Mouse (Mus musculus): ENCODE results near the gene Rbm42. TPM values are rescaled to one million over a fixed set of nuclear protein-coding genes. Genes with fewer than 3 reads are reported as not detected.

Rbm42 gene
- 13.4 TPM for polyA plus RNA-seq (2015; fragmentation: Illumina TruSeq; extraction: RNeasy Lipid Tissue Mini Kit (QIAGEN cat#74804); ENCODE audit: insufficient read depth, low read depth, low replicate concordance)

DNA sequence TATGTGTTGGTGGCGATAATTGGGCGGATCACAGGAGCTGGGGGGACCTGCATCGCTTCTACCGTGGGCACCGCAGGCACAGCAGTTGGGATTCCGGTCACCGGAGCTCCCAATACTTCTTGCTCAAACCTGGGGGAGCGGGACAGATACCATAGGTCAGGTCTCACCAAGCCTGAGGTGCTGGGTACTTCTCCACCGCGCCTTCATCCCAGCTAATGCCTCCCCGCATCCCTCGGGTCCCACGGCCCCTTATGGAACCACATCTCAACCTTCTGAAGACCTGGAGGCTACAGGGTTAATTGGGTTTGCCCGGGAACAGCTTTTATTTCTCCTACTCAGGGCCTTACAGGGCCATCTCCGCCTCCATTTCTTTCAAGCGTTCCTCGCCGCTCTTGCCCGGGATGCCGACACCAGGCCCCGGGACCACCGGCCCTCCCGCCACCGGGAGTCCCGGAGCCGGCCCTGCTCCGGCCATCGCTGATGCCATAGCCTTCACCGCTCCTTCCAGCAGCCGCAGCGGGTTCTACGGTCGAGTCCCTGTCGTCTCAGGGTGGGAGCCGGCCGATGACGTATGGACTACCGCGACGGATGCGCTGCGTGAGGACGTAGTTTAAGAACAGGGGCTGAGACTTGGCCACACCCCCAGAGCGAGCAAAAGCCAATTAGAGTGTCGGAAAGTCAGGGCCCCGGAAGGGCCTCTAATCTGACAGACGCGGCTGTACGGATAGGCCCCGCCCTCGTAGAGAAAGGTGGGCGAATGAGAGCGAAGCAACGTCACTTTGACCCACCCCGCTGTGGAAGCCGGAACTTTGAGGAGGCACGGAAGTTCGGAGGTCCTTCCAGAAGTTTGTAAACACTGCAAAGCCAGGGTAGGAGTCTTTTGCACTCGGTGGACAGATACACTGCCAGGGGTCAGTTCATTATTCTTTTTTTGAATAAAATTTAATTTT is at the start of gene Rbm42:
Rbm42 (minus strand) TSS at position 727 of the 950 bp plus-strand sequence.

DNA sequence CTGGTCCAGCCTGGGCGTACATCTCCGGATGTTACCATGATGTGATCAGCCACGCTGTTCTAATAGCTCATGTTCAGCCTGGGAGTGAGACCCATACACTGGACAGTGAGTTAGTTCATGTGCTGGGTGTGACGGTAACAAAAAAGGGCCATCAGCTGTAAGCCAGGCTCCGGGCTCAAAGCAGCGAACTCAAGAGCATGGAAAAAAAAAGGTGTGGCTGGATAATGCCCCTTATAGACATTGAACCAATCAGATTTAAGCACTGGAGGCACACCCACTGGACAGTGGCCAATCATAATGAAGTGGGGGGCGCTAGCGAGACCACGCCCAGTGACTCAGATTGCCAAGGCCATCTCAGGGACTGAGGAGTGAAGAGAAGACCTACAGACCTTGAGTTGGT is 48.5 kb upstream of the Rbm42 start, which contains the start of gene 2200002J24Rik:
2200002J24Rik (plus strand) TSS at position 338 of the 400 bp plus-strand sequence.

DNA sequence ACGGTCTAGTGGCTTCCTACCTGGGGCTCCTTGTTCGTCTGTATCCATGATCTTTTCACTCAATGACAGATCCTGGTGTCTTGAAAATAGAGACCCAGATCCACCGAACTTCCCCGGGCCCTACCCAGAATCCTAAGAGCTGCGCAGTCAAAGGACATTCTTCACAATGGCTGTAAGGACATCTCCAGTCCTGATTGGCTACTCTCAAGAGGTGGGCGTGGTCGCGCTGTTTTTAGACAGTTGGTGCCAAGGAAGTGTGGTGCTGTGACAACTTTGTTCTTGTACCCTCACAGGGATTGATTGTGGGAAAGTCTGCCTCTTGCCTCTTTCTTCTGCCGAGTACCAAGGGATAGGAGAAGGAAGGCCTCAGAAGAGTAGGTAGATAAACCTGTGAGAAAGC is 21.4 kb upstream of the Rbm42 start, which contains the start of gene Pmis2:
Pmis2 (minus strand) TSS at position 126 of the 400 bp plus-strand sequence.

DNA sequence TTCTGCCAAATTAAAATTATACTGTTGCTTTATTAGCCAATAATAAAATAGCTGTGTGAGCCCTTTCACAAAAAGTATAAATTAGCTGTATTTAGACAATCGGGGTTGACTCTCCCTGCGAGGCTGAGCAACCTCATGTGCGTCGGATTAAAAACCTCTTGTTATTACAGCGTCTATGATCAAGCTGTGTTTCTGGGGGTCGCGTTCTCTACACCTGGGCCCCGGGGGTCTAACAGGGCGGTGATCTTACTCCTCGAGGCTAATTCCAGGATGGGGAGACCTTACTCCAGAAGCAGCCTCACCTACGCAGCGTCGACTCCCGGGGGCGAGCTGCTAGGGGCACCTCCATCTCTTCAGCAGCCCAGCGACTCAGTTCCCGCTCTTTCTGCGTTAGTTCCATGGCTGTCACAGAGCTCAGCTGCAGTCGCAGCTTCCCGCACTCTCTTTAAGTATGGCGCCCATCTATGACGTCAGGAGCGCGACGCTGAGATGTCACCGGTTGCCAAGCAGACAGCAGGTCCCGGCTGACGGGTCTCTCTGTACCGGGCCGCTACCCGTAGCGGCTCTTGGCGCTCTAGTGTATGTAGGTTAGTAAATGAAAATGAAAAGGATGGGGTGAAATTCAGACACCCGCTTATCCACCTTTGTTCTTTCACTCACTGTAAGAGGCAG is 14.5 kb upstream of the Rbm42 start, which contains the start of gene Haus5:
Haus5 (minus strand) TSS at position 466 of the 672 bp plus-strand sequence.

DNA sequence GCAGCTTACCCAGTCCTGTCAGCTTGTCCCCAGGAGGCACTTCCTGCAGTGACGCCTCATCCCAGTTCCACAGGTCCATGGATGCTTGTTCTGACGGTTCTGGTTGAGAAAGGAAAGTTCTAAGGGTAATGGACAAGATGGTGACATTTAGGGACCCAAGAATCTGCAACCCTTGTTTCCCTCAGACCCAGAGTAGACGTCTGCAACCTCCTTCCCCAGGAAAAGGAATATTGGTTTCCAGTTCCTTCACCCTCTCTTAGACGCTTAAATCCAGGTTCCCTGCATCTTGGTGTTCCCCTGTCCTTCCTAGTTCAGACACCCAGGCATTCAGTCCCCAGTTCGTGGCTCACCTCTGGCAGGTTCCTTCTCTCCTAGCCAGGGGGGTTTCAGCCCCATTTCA is 14.4 kb downstream of the Rbm42 start, which contains the start of gene Etv2:
Etv2 (minus strand) TSS at position 101 of the 400 bp plus-strand sequence.

DNA sequence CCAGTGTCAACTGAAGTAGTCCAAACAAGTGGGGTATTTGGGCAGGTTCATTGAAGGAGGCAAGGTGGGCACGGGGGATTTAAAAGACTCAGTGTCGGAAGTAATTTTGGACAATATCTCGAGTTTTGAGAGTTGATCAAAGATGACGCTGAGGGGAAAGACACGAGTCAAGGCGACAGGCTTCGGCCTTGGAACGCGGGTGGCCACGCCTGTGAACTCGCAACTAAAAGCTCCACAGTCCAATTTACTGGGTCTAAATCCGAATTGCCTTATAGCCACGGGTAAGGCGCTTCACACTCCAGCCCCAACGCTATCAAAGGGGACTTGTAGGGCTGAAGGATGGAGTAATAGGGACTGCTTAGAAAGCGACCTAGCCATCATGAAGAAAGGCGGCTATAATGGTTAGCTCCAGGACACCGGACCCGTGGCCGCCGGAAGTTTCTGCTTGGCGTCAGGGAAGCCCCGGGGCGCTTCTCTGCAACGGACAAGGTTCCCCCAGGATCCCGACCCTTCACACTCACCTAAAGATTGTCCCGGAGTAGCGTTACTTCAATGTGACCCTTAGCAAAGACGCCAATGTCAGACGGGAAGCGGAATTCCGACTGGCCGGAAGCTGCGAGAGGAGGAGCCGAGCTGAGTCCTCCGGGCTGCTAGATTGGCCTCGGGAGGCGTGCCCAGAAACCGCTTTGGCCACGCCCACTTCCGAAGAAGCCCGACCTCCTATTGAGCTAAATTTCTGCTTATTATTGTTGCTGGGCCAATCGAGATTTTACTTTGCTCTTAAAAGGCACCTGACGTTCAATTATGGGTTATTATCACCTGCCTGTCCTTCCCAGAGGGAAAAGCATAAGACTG is 24.4 kb downstream of the Rbm42 start, which contains the start of gene Cox6b1:
Cox6b1 (minus strand) TSS at position 622 of the 855 bp plus-strand sequence.

DNA sequence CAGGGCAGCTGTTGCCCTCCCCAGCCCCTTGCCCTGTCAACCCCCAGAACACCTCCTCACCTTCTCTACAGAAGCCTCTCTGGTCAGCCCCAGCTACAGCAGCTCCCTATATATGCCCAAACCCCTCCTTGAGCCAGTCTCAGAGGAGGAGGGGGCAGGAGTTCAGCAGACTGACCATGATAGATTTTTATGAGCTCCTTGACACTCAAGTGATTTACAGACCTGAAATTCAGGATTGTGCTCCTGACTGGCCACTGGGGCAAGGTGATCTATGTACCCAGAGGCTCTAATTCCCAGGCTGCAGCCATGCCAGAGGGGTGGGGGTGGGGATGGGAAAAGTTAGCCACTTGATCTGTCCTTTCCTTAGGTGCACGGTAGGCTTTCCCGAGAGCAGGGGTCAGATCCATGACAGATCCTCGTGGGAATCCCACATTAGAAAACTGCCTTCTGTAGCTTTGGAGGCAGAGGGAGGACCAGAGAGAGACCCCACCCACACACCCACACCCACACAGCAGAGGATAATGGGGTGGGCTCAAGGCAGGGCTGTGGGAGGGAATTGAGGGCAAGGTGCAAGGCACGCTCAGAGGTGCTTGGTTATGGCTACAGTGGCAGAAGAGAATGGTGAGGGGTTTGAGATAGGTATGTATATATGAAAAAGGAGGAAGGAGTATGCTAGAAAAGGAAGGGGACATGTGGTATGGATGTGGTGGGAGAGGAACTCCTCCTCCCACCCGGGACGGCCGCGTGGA is 37.3 kb downstream of the Rbm42 start, which contains the start of gene Upk1a:
Upk1a (minus strand) TSS at position 194 of the 749 bp plus-strand sequence.

DNA sequence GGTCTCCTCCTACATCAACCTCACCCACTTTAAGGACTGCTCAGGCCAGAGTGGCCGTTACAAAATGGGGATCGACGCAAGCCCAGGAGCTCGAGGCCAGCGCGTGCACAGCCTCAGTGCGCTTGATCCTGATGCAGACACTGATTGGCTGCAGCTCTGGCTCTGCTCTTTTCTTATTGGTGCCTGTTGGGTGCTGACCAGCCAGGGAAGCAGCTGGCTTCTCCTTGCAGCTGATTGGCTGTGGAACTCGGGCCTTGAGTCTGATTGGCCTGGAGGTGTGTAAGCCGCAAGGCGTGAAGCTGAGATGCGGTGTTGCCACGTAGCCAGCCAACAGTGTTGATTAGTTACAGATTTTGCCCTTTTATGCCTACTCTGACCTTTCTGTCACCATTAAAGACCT is 51.3 kb downstream of the Rbm42 start, which contains the start of gene Zbtb32:
Zbtb32 (minus strand) TSS at position 124 of the 400 bp plus-strand sequence.

Other genes starting within 250 kb of the Rbm42 start
- gene Tyrobp, start 236.6 kb downstream of the Rbm42 start, polyA plus RNA-seq (2015; fragmentation: Illumina TruSeq; extraction: RNeasy Lipid Tissue Mini Kit (QIAGEN cat#74804); ENCODE audit: insufficient read depth, low read depth, low replicate concordance) = 19.8 TPM
- not detected for gene Hcst, start 230.5 kb downstream of the Rbm42 start, polyA plus RNA-seq (2015; fragmentation: Illumina TruSeq; extraction: RNeasy Lipid Tissue Mini Kit (QIAGEN cat#74804); ENCODE audit: insufficient read depth, low read depth, low replicate concordance)
- 0.81 TPM for gene Nfkbid, start 228.6 kb downstream of the Rbm42 start, polyA plus RNA-seq (2015; fragmentation: Illumina TruSeq; extraction: RNeasy Lipid Tissue Mini Kit (QIAGEN cat#74804); ENCODE audit: insufficient read depth, low read depth, low replicate concordance)
- 34.1 TPM for gene Aplp1, start 204.8 kb downstream of the Rbm42 start, polyA plus RNA-seq (2015; fragmentation: Illumina TruSeq; extraction: RNeasy Lipid Tissue Mini Kit (QIAGEN cat#74804); ENCODE audit: insufficient read depth, low read depth, low replicate concordance)
- 2.1 TPM for gene Kirrel2, start 192.6 kb downstream of the Rbm42 start, polyA plus RNA-seq (2015; fragmentation: Illumina TruSeq; extraction: RNeasy Lipid Tissue Mini Kit (QIAGEN cat#74804); ENCODE audit: insufficient read depth, low read depth, low replicate concordance)
- 42.1 TPM for gene Nphs1, start 192.0 kb downstream of the Rbm42 start, polyA plus RNA-seq (2015; fragmentation: Illumina TruSeq; extraction: RNeasy Lipid Tissue Mini Kit (QIAGEN cat#74804); ENCODE audit: insufficient read depth, low read depth, low replicate concordance)
- gene Prodh2, start 156.7 kb downstream of the Rbm42 start, polyA plus RNA-seq (2015; fragmentation: Illumina TruSeq; extraction: RNeasy Lipid Tissue Mini Kit (QIAGEN cat#74804); ENCODE audit: insufficient read depth, low read depth, low replicate concordance) = not detected
- 2.0 TPM for gene Arhgap33, start 115.3 kb downstream of the Rbm42 start, polyA plus RNA-seq (2015; fragmentation: Illumina TruSeq; extraction: RNeasy Lipid Tissue Mini Kit (QIAGEN cat#74804); ENCODE audit: insufficient read depth, low read depth, low replicate concordance)
- gene Hspb6, start 98.1 kb downstream of the Rbm42 start, polyA plus RNA-seq (2015; fragmentation: Illumina TruSeq; extraction: RNeasy Lipid Tissue Mini Kit (QIAGEN cat#74804); ENCODE audit: insufficient read depth, low read depth, low replicate concordance) = 4.7 TPM
- gene Proser3, start 98.0 kb downstream of the Rbm42 start, polyA plus RNA-seq (2015; fragmentation: Illumina TruSeq; extraction: RNeasy Lipid Tissue Mini Kit (QIAGEN cat#74804); ENCODE audit: insufficient read depth, low read depth, low replicate concordance) = 3.7 TPM
- 63.0 TPM for gene Lin37, start 90.5 kb downstream of the Rbm42 start, polyA plus RNA-seq (2015; fragmentation: Illumina TruSeq; extraction: RNeasy Lipid Tissue Mini Kit (QIAGEN cat#74804); ENCODE audit: insufficient read depth, low read depth, low replicate concordance)
- 5.9 TPM for gene U2af1l4, start 87.0 kb downstream of the Rbm42 start, polyA plus RNA-seq (2015; fragmentation: Illumina TruSeq; extraction: RNeasy Lipid Tissue Mini Kit (QIAGEN cat#74804); ENCODE audit: insufficient read depth, low read depth, low replicate concordance)
- 6.8 TPM for gene Gm49396, start 87.0 kb downstream of the Rbm42 start, polyA plus RNA-seq (2015; fragmentation: Illumina TruSeq; extraction: RNeasy Lipid Tissue Mini Kit (QIAGEN cat#74804); ENCODE audit: insufficient read depth, low read depth, low replicate concordance)
- 57.9 TPM for gene Psenen, start 86.7 kb downstream of the Rbm42 start, polyA plus RNA-seq (2015; fragmentation: Illumina TruSeq; extraction: RNeasy Lipid Tissue Mini Kit (QIAGEN cat#74804); ENCODE audit: insufficient read depth, low read depth, low replicate concordance)
- 8.7 TPM for gene Igflr1, start 84.9 kb downstream of the Rbm42 start, polyA plus RNA-seq (2015; fragmentation: Illumina TruSeq; extraction: RNeasy Lipid Tissue Mini Kit (QIAGEN cat#74804); ENCODE audit: insufficient read depth, low read depth, low replicate concordance)
- 13.3 TPM for gene Kmt2b, start 61.6 kb downstream of the Rbm42 start, polyA plus RNA-seq (2015; fragmentation: Illumina TruSeq; extraction: RNeasy Lipid Tissue Mini Kit (QIAGEN cat#74804); ENCODE audit: insufficient read depth, low read depth, low replicate concordance)
- not detected for gene Zbtb32, start 51.4 kb downstream of the Rbm42 start, polyA plus RNA-seq (2015; fragmentation: Illumina TruSeq; extraction: RNeasy Lipid Tissue Mini Kit (QIAGEN cat#74804); ENCODE audit: insufficient read depth, low read depth, low replicate concordance)
- not detected for gene Upk1a, start 37.5 kb downstream of the Rbm42 start, polyA plus RNA-seq (2015; fragmentation: Illumina TruSeq; extraction: RNeasy Lipid Tissue Mini Kit (QIAGEN cat#74804); ENCODE audit: insufficient read depth, low read depth, low replicate concordance)
- 125 TPM for gene Cox6b1, start 24.2 kb downstream of the Rbm42 start, polyA plus RNA-seq (2015; fragmentation: Illumina TruSeq; extraction: RNeasy Lipid Tissue Mini Kit (QIAGEN cat#74804); ENCODE audit: insufficient read depth, low read depth, low replicate concordance)
- not detected for gene Etv2, start 14.5 kb downstream of the Rbm42 start, polyA plus RNA-seq (2015; fragmentation: Illumina TruSeq; extraction: RNeasy Lipid Tissue Mini Kit (QIAGEN cat#74804); ENCODE audit: insufficient read depth, low read depth, low replicate concordance)
- 5.9 TPM for gene Haus5, start 14.7 kb upstream of the Rbm42 start, polyA plus RNA-seq (2015; fragmentation: Illumina TruSeq; extraction: RNeasy Lipid Tissue Mini Kit (QIAGEN cat#74804); ENCODE audit: insufficient read depth, low read depth, low replicate concordance)
- not detected for gene Pmis2, start 21.3 kb upstream of the Rbm42 start, polyA plus RNA-seq (2015; fragmentation: Illumina TruSeq; extraction: RNeasy Lipid Tissue Mini Kit (QIAGEN cat#74804); ENCODE audit: insufficient read depth, low read depth, low replicate concordance)
- gene 2200002J24Rik, start 48.6 kb upstream of the Rbm42 start, polyA plus RNA-seq (2015; fragmentation: Illumina TruSeq; extraction: RNeasy Lipid Tissue Mini Kit (QIAGEN cat#74804); ENCODE audit: insufficient read depth, low read depth, low replicate concordance) = not detected
- gene Atp4a, start 61.9 kb upstream of the Rbm42 start, polyA plus RNA-seq (2015; fragmentation: Illumina TruSeq; extraction: RNeasy Lipid Tissue Mini Kit (QIAGEN cat#74804); ENCODE audit: insufficient read depth, low read depth, low replicate concordance) = 0.65 TPM
- gene Tmem147, start 79.2 kb upstream of the Rbm42 start, polyA plus RNA-seq (2015; fragmentation: Illumina TruSeq; extraction: RNeasy Lipid Tissue Mini Kit (QIAGEN cat#74804); ENCODE audit: insufficient read depth, low read depth, low replicate concordance) = 89.1 TPM
- not detected for gene Gapdhs, start 93.4 kb upstream of the Rbm42 start, polyA plus RNA-seq (2015; fragmentation: Illumina TruSeq; extraction: RNeasy Lipid Tissue Mini Kit (QIAGEN cat#74804); ENCODE audit: insufficient read depth, low read depth, low replicate concordance)
- gene Sbsn, start 101.2 kb upstream of the Rbm42 start, polyA plus RNA-seq (2015; fragmentation: Illumina TruSeq; extraction: RNeasy Lipid Tissue Mini Kit (QIAGEN cat#74804); ENCODE audit: insufficient read depth, low read depth, low replicate concordance) = 11.2 TPM
- 10.9 TPM for gene Dmkn, start 113.4 kb upstream of the Rbm42 start, polyA plus RNA-seq (2015; fragmentation: Illumina TruSeq; extraction: RNeasy Lipid Tissue Mini Kit (QIAGEN cat#74804); ENCODE audit: insufficient read depth, low read depth, low replicate concordance)
- gene Krtdap, start 137.6 kb upstream of the Rbm42 start, polyA plus RNA-seq (2015; fragmentation: Illumina TruSeq; extraction: RNeasy Lipid Tissue Mini Kit (QIAGEN cat#74804); ENCODE audit: insufficient read depth, low read depth, low replicate concordance) = not detected
- gene Ffar2, start 173.5 kb upstream of the Rbm42 start, polyA plus RNA-seq (2015; fragmentation: Illumina TruSeq; extraction: RNeasy Lipid Tissue Mini Kit (QIAGEN cat#74804); ENCODE audit: insufficient read depth, low read depth, low replicate concordance) = 1.1 TPM
- 1.0 TPM for gene Ffar3, start 205.9 kb upstream of the Rbm42 start, polyA plus RNA-seq (2015; fragmentation: Illumina TruSeq; extraction: RNeasy Lipid Tissue Mini Kit (QIAGEN cat#74804); ENCODE audit: insufficient read depth, low read depth, low replicate concordance)
- gene Ffar1, start 211.2 kb upstream of the Rbm42 start, polyA plus RNA-seq (2015; fragmentation: Illumina TruSeq; extraction: RNeasy Lipid Tissue Mini Kit (QIAGEN cat#74804); ENCODE audit: insufficient read depth, low read depth, low replicate concordance) = 2.4 TPM
- 0.94 TPM for gene Cd22, start 230.0 kb upstream of the Rbm42 start, polyA plus RNA-seq (2015; fragmentation: Illumina TruSeq; extraction: RNeasy Lipid Tissue Mini Kit (QIAGEN cat#74804); ENCODE audit: insufficient read depth, low read depth, low replicate concordance)

Data from pancreas, adult 10 weeks (tissue).